Mouse (Mus musculus): ENCODE measurements around the gene Fbrsl1. TPM values are rescaled to one million over a fixed set of nuclear protein-coding genes. Genes with fewer than 3 reads are reported as not detected.

Gene Fbrsl1
- polyA plus RNA-seq, 1 experiment from 2014 or later: 16.7 TPM

DNA sequence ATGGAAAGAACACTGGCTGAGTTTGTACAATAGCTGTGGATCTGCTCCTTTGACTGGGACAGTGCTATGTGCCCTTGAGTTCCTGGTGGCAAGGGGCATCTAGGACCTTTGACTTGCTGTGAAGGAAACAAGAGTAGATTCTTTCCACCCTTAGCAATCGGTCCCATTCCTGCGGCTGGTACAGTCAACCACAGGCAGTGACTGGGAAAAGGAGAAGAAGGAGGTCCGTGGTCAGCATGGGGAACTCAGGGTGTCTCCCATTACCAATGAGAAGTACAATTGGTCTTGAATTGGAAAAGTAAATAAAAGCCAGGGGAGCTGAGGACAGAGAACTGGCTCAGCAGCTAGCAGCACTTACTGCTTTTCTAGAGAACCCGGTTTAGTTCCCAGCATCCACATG lies 102.8 kb downstream of the Fbrsl1 start:
- H3K4me3 ChIP-seq (ENCODE audit: low read length): no peak overlapping the region
- 0 out of 2 replicates have a peak, but pooled peaks cover 4% of the 10 kb centered on the region for H3K4me1 ChIP-seq (ENCODE audit: control insufficient read depth, insufficient read depth, low read length)
- 88% methylated on average over 4 of the region's 4 CpGs for WGBS
- no peaks in the 10 kb centered on the region for H3K9me3 ChIP-seq (ENCODE audit: control insufficient read depth, low read length)
- H3K27me3 ChIP-seq (ENCODE audit: control insufficient read depth, insufficient read depth, low read length): peaks cover 12% of the 10 kb centered on the region
- no peak overlapping the region for H3K27ac ChIP-seq (ENCODE audit: low read depth, low read length)
- H3K36me3 ChIP-seq (ENCODE audit: control insufficient read depth, insufficient read depth, low read length): no peaks in the 10 kb centered on the region
- no peak overlapping the region for H3K9ac ChIP-seq (ENCODE audit: low read depth, low read length)
- ATAC-seq (ENCODE audit: low FRiP score, low TSS enrichment): no peak
- H3K4me2 ChIP-seq (replicated peaks; ENCODE audit: low read depth, low read length): no peak overlapping the region

DNA sequence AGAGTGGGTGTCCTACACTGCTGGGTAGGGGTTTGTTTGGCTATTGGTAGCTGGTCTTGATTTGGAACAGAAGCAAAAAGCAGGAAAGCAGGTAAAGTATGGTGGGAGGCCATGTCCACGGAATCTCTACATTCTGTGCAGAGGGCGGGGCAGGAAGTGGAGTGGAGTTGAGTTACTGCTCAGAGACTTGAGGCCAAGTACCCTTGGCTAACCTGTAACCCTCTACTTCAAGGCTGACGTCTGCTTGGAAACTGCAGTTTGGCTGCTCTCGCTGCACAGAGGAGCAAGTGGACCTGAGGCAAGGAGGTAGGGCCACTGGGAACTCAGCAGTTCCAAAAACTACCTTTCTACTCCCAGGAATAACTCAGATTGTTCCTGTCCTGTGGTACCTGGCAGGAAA lies 103.8 kb downstream of the Fbrsl1 start, which contains the start of gene Lrcol1:
TSS of gene Lrcol1 (plus strand) at position 207 of the 400 bp plus-strand sequence.
- H3K4me1 ChIP-seq (ENCODE audit: control insufficient read depth, insufficient read depth, low read length): 0 out of 2 replicates have a peak, but pooled peaks cover 4% of the 10 kb centered on the region
- H3K9ac ChIP-seq (ENCODE audit: low read depth, low read length): no peak within 1 kb of the TSS
- no peaks in the 10 kb centered on the region for H3K36me3 ChIP-seq (ENCODE audit: control insufficient read depth, insufficient read depth, low read length)
- no peaks in the 10 kb centered on the region for H3K9me3 ChIP-seq (ENCODE audit: control insufficient read depth, low read length)
- H3K4me3 ChIP-seq (ENCODE audit: low read length): no peak within 1 kb of the TSS
- 53% methylated on average over 4 of the region's 4 CpGs for WGBS
- peak within 1 kb of the TSS; percentile 59; the same call in 1 of the 2 replicates for H3K4me2 ChIP-seq (replicated peaks; ENCODE audit: low read depth, low read length)
- H3K27ac ChIP-seq (ENCODE audit: low read depth, low read length): no peak within 1 kb of the TSS
- peaks cover 12% of the 10 kb centered on the region for H3K27me3 ChIP-seq (ENCODE audit: control insufficient read depth, insufficient read depth, low read length)
- ATAC-seq (ENCODE audit: low FRiP score, low TSS enrichment): no peak

DNA sequence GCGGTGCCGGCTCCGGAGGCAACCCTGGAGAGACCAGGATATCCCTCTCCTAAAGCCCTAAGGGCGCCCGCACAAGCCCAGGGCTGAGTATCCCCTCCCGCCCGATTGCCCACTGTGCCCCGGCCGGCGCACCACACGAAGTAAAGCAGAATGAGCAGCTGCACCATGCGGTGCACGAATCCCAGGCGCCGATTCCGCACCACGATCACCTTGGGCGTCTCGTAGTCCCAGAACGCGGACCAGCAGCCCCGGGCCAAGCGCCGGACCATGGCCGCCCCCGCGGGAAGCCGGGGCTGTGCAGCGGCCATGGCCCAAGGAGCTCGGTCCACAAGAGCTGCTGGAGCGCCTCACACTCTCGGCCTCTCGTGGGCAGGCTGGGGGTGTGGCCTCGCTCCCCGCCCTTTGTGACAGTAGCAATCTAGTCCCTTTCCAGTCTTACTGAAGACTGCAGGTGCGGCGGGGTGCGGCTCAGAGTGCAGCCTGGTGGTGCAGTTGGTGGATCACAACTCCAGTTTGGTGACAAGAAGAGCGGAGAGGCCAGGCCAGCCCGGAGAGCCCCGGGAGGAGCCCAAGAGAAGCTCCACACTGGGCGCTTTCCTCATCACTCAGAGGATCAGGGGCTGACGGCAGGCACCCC lies 105.5 kb downstream of the Fbrsl1 start, which contains the start of gene P2rx2:
TSS of gene P2rx2 (minus strand) at position 565 of the 637 bp plus-strand sequence.
- Histone ChIP-seq H3K27me3 (ENCODE audit: control insufficient read depth, insufficient read depth, low read length) (peaks cover 12% of the 10 kb centered on the region), H3K4me3 (ENCODE audit: low read length) (peak within 1 kb of the TSS; percentile 39), H3K4me2 (replicated peaks; ENCODE audit: low read depth, low read length) (peak within 1 kb of the TSS; percentile 59), H3K4me1 (ENCODE audit: control insufficient read depth, insufficient read depth, low read length) (0 out of 2 replicates have a peak, but pooled peaks cover 4% of the 10 kb centered on the region), H3K27ac (ENCODE audit: low read depth, low read length) (no peak within 1 kb of the TSS), H3K9ac (ENCODE audit: low read depth, low read length) (peak within 1 kb of the TSS; percentile 13; the same call in 1 of the 2 replicates), H3K36me3 (ENCODE audit: control insufficient read depth, insufficient read depth, low read length) (peaks cover 7% of the 10 kb centered on the region; the same call in 1 of the 2 replicates), H3K9me3 (ENCODE audit: control insufficient read depth, low read length) (no peaks in the 10 kb centered on the region)
- WGBS: 2% methylated on average over 30 of the region's 43 CpGs
- ATAC-seq (ENCODE audit: low FRiP score, low TSS enrichment): peak; percentile 65

DNA sequence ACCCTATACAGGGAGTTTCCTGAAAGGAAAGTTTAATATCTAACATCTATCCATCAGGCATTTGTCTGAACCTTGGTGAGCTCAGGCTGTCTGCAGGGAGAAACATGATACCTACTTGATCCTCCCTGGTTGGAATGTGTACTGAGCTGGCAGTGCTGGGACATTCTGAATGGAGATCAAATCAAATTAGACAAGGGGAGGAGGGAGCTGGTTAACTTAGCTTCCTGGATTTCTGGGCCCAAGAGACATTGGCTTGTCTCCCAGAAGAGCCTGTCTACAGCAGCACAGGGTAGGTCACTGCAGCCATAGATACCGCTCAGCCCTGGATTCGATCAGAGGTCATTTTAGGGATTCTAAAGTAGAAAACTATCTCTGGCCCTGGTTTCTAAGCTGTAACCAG lies 109.5 kb downstream of the Fbrsl1 start:
- peaks cover 47% of the 10 kb centered on the region for H3K36me3 ChIP-seq (ENCODE audit: control insufficient read depth, insufficient read depth, low read length)
- H3K4me1 ChIP-seq (ENCODE audit: control insufficient read depth, insufficient read depth, low read length): 0 out of 2 replicates have a peak, but pooled peaks cover 4% of the 10 kb centered on the region
- H3K9ac ChIP-seq (ENCODE audit: low read depth, low read length): no peak overlapping the region
- 66% methylated on average over 2 of the region's 2 CpGs for WGBS
- H3K4me2 ChIP-seq (replicated peaks; ENCODE audit: low read depth, low read length): no peak overlapping the region
- H3K27ac ChIP-seq (ENCODE audit: low read depth, low read length): no peak overlapping the region
- H3K27me3 ChIP-seq (ENCODE audit: control insufficient read depth, insufficient read depth, low read length): peaks cover 9% of the 10 kb centered on the region; the same call in 1 of the 2 replicates
- H3K9me3 ChIP-seq (ENCODE audit: control insufficient read depth, low read length): no peaks in the 10 kb centered on the region
- H3K4me3 ChIP-seq (ENCODE audit: low read length): no peak overlapping the region
- ATAC-seq (ENCODE audit: low FRiP score, low TSS enrichment): no peak

DNA sequence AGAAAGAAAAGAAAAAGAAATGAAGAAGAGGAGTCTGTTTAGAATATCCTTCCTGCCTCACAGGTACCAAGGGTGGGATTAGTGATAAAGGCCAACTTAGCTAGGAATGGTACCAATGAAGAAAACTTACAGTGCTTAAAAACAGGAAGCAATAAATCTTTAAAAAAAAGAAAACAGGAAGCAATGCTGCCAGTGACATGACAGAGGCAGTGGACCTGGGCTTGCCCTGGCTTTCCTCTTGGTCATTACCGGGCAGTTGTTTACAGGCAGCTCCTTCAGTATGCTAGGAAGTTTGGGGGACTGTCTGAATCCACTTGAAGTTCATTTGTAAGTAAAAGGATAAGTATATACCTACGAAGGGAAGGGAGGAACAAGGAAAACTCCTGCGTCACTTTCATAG lies 117.8 kb downstream of the Fbrsl1 start:
- no peak overlapping the region for H3K4me2 ChIP-seq (replicated peaks; ENCODE audit: low read depth, low read length)
- 79% methylated on average over 3 of the region's 3 CpGs for whole genome bisulfite sequencing
- ATAC-seq (ENCODE audit: low FRiP score, low TSS enrichment): no peak
- H3K9ac ChIP-seq (ENCODE audit: low read depth, low read length): no peak overlapping the region
- H3K36me3 ChIP-seq (ENCODE audit: control insufficient read depth, insufficient read depth, low read length): peaks cover 76% of the 10 kb centered on the region
- no peaks in the 10 kb centered on the region for H3K9me3 ChIP-seq (ENCODE audit: control insufficient read depth, low read length)
- H3K4me1 ChIP-seq (ENCODE audit: control insufficient read depth, insufficient read depth, low read length): no peaks in the 10 kb centered on the region
- H3K27ac ChIP-seq (ENCODE audit: low read depth, low read length): no peak overlapping the region
- no peak overlapping the region for H3K4me3 ChIP-seq (ENCODE audit: low read length)
- no peaks in the 10 kb centered on the region for H3K27me3 ChIP-seq (ENCODE audit: control insufficient read depth, insufficient read depth, low read length)

DNA sequence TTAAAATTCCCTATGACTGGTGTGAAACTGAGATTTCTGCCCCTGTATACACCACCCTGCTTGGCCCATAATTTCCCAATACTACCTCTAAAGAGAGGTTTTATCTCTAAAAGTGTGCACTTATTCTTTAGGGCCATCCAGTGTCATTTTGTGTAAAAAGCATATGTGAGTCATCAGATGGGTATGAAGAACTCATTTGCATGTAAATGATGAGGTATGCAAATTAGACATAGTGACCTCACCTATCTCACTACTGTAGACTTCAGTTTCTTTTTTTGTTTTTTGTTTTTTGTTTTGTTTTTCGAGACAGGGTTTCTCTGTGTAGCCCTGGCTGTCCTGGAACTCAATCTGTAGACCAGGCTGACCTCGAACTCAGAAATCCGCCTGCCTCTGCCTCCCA lies 135.2 kb downstream of the Fbrsl1 start:
- Histone ChIP-seq H3K4me1 (ENCODE audit: control insufficient read depth, insufficient read depth, low read length) (no peaks in the 10 kb centered on the region), H3K27ac (ENCODE audit: low read depth, low read length) (no peak overlapping the region), H3K4me3 (ENCODE audit: low read length) (no peak overlapping the region), H3K9me3 (ENCODE audit: control insufficient read depth, low read length) (no peaks in the 10 kb centered on the region), H3K4me2 (replicated peaks; ENCODE audit: low read depth, low read length) (no peak overlapping the region), H3K9ac (ENCODE audit: low read depth, low read length) (no peak overlapping the region), H3K27me3 (ENCODE audit: control insufficient read depth, insufficient read depth, low read length) (no peaks in the 10 kb centered on the region), H3K36me3 (ENCODE audit: control insufficient read depth, insufficient read depth, low read length) (peaks cover 72% of the 10 kb centered on the region)
- 93% methylated on average over 3 of the region's 3 CpGs for WGBS
- ATAC-seq (ENCODE audit: low FRiP score, low TSS enrichment): no peak

Other genes with a start within 250 kb of the Fbrsl1 start
- gene Ankle2, start 217.5 kb downstream of the Fbrsl1 start, polyA plus RNA-seq (2014; fragmentation: Nextera tagmentation; extraction: Ambion mirVana): 33.2 and 43.1 TPM in 2 replicates
- gene Pgam5, start 178.6 kb downstream of the Fbrsl1 start, polyA plus RNA-seq (2014; fragmentation: Nextera tagmentation; extraction: Ambion mirVana): 64.1 and 85.2 TPM in 2 replicates
- 14.1 and 16.4 TPM in 2 replicates for gene Pxmp2, start 162.3 kb downstream of the Fbrsl1 start, polyA plus RNA-seq (2014; fragmentation: Nextera tagmentation; extraction: Ambion mirVana)
- gene Pole, start 162.2 kb downstream of the Fbrsl1 start, polyA plus RNA-seq (2014; fragmentation: Nextera tagmentation; extraction: Ambion mirVana): 35.1 and 40.0 TPM in 2 replicates
- 0.89 and 0.95 TPM in 2 replicates for gene P2rx2, start 105.3 kb downstream of the Fbrsl1 start, polyA plus RNA-seq (2014; fragmentation: Nextera tagmentation; extraction: Ambion mirVana)
- gene Lrcol1, start 103.8 kb downstream of the Fbrsl1 start, polyA plus RNA-seq (2014; fragmentation: Nextera tagmentation; extraction: Ambion mirVana): not detected in 2 replicates
- gene Galnt9, start 95.9 kb upstream of the Fbrsl1 start, polyA plus RNA-seq (2014; fragmentation: Nextera tagmentation; extraction: Ambion mirVana): 0.09 TPM in 1 of 2 replicates, not detected in the other
- 47.4 and 61.4 TPM in 2 replicates for gene Noc4l, start 204.9 kb upstream of the Fbrsl1 start, polyA plus RNA-seq (2014; fragmentation: Nextera tagmentation; extraction: Ambion mirVana)
- 23.9 and 31.1 TPM in 2 replicates for gene Ddx51, start 204.9 kb upstream of the Fbrsl1 start, polyA plus RNA-seq (2014; fragmentation: Nextera tagmentation; extraction: Ambion mirVana)

Data from kidney, embryonic 14.5 days (tissue).